Mouse (Mus musculus): Measurements from ENCODE around the gene Slc8b1. TPM values are rescaled to one million over a fixed set of nuclear protein-coding genes. Genes with fewer than 3 reads are reported as not detected.

Slc8b1 gene
- polyA plus RNA-seq, 1 experiment from 2014 or later = 6.9 TPM

- Histone ChIP-seq H3K27me3 (no peaks in the 10 kb centered on the region), H3K4me2 (replicated peaks) (peak overlapping the region; percentile 2), H3K9ac (no peak overlapping the region; the same call in 1 of the 2 replicates), H3K36me3 (peaks cover 21% of the 10 kb centered on the region), H3K9me3 (no peaks in the 10 kb centered on the region), H3K27ac (peak overlapping the region; percentile 66), H3K4me1 (peaks cover 43% of the 10 kb centered on the region), H3K4me3 (no peak overlapping the region)
- peak; percentile 30 for ATAC-seq (ENCODE audit: low FRiP score, low read depth)
- 13% methylated on average over 15 of the region's 15 CpGs for whole genome bisulfite sequencing
These were observed 23.2 kb downstream of the Slc8b1 start for GRCm38 (mm10) chr5:120534071-120534685.

DNA sequence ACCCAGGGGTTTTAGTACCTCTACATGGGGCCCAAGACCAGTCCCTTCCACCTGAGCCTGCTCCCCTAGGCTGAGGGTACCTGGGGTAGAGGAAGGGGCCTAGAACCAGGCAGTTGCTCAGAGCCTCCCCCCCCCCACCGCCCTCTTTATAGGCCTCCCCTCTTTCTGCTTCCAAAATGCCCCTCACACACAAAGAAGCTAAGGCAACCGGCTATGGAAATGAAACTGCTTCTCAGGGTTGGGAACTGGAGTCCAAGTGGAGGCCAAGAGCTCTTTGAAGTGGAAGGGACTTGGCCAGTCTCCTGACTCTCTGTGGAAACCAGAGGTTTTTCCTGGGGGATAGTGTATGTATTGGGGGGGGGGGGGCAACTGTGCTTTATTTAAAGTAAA is 23.7 kb downstream of the Slc8b1 start:
- no peaks in the 10 kb centered on the region for H3K9me3 ChIP-seq
- H3K36me3 ChIP-seq = peaks cover 26% of the 10 kb centered on the region
- H3K4me3 ChIP-seq = no peak overlapping the region
- ATAC-seq (ENCODE audit: low FRiP score, low read depth) = peak; percentile 45
- peak overlapping the region; percentile 66 for H3K27ac ChIP-seq
- H3K4me1 ChIP-seq = peaks cover 43% of the 10 kb centered on the region
- no peak overlapping the region for H3K9ac ChIP-seq
- no peaks in the 10 kb centered on the region for H3K27me3 ChIP-seq
- H3K4me2 ChIP-seq (replicated peaks) = peak overlapping the region; percentile 2
- 20% methylated on average over 2 of the region's 2 CpGs for WGBS

- Histone ChIP-seq H3K4me1 (peaks cover 43% of the 10 kb centered on the region), H3K27me3 (no peaks in the 10 kb centered on the region), H3K4me2 (replicated peaks) (no peak overlapping the region), H3K9me3 (no peaks in the 10 kb centered on the region), H3K27ac (no peak overlapping the region), H3K4me3 (no peak overlapping the region), H3K36me3 (peaks cover 39% of the 10 kb centered on the region), H3K9ac (0 out of 2 replicates have a peak overlapping the region, but pooled peaks have one; percentile 8)
- no peak for ATAC-seq (ENCODE audit: low FRiP score, low read depth)
- WGBS = 79% methylated on average over 13 of the region's 13 CpGs
These were observed 25.1 kb downstream of the Slc8b1 start for GRCm38 (mm10) chr5:120536046-120536445.

DNA sequence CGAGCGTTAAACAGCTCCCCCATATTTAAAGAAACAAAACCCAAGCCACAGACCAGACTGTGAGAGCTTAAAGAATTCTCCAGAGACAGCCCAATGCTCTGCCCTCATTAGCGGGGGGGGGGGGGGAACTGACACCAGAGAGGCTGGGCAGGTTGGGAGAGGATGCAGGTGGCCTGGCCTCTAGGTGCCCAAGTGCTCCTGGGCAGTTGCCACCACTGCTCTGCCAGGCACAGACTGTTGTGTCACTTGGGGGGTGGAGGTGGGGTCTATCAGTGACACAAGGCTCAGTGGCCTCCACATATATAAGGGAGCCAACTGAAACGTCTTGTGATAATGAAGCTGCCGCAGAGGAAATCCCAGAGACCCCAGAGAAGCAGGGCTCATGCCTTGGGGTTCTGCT is 25.7 kb downstream of the Slc8b1 start:
- Histone ChIP-seq H3K9me3 (no peaks in the 10 kb centered on the region), H3K4me3 (no peak overlapping the region), H3K27me3 (no peaks in the 10 kb centered on the region), H3K36me3 (peaks cover 45% of the 10 kb centered on the region), H3K9ac (0 out of 2 replicates have a peak overlapping the region, but pooled peaks have one; percentile 8), H3K4me2 (replicated peaks) (no peak overlapping the region), H3K27ac (no peak overlapping the region; the same call in 1 of the 2 replicates), H3K4me1 (peaks cover 43% of the 10 kb centered on the region)
- WGBS = 61% methylated on average over 5 of the region's 5 CpGs
- no peak for ATAC-seq (ENCODE audit: low FRiP score, low read depth)

DNA sequence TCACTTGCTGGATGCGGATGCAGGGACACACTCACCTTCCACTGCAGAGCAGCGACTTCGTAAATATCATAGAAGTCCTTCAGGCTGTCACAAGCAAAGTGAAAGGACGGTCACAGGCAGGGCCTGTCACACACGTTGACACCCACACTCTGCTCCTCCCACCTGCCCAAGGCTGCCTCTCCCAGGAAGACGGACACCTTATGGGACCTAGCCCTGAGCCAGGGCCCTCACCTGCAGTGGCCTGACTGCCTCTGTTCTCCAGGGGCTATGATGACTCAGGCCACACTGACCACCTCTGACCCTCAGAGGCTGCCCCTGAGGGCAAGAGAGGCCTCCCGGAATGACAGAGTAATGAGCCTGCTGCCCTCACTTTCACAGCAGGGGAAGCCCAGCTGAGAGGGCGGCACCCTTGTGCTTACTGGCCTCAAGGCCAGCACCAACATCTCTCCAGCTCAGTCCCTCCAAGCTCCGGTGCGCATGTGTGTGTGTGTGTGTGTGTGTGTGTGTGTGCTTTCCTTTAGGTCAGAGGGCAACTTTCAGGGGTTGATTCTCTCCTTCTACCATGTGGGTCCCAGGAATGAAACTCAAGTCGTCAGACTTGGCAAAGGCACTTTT is 37.4 kb downstream of the Slc8b1 start:
- Histone ChIP-seq H3K27ac (no peak overlapping the region), H3K4me1 (0 out of 2 replicates have a peak, but pooled peaks cover 3% of the 10 kb centered on the region), H3K36me3 (peaks cover 71% of the 10 kb centered on the region), H3K4me2 (replicated peaks) (no peak overlapping the region), H3K27me3 (no peaks in the 10 kb centered on the region), H3K4me3 (no peak overlapping the region), H3K9me3 (no peaks in the 10 kb centered on the region), H3K9ac (no peak overlapping the region)
- no peak for ATAC-seq (ENCODE audit: low FRiP score, low read depth)
- WGBS = 62% methylated on average over 11 of the region's 11 CpGs

DNA sequence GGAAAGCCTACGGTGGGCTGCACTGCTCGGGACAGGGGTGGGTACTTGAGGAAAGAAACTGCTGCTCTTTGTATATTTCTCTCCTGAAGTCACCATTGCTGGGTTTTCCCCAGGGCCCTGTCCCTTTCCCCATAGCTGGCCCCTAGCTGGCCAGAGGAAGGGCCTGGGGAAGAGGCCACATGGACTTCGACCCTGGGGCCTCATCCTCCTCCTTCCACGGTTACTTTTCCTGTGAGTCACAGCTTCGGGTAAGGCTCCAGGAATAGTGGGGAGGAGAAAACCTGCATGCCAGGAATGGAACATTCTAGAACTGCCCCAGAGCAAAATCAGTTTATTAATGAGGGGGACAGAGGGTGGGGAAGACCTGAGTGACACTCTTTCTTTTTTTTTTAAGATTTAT is 39.2 kb downstream of the Slc8b1 start:
- 0 out of 2 replicates have a peak, but pooled peaks cover 3% of the 10 kb centered on the region for H3K4me1 ChIP-seq
- no peak overlapping the region for H3K4me3 ChIP-seq
- ATAC-seq (ENCODE audit: low FRiP score, low read depth) = no peak
- peaks cover 72% of the 10 kb centered on the region for H3K36me3 ChIP-seq
- no peak overlapping the region for H3K4me2 ChIP-seq (replicated peaks)
- H3K27me3 ChIP-seq = no peaks in the 10 kb centered on the region
- H3K27ac ChIP-seq = no peak overlapping the region
- 83% methylated on average over 5 of the region's 5 CpGs for WGBS
- no peaks in the 10 kb centered on the region for H3K9me3 ChIP-seq
- H3K9ac ChIP-seq = no peak overlapping the region

- Histone ChIP-seq H3K36me3 (peaks cover 76% of the 10 kb centered on the region), H3K4me1 (0 out of 2 replicates have a peak, but pooled peaks cover 3% of the 10 kb centered on the region)
These were observed 39.7 kb downstream of the Slc8b1 start for GRCm38 (mm10) chr5:120550673-120551072.

GRCm38 (mm10) chr5:120555871-120556270 is 44.9 kb downstream of the Slc8b1 start:
- Histone ChIP-seq H3K27me3 (no peaks in the 10 kb centered on the region), H3K27ac (no peak overlapping the region), H3K9ac (no peak overlapping the region), H3K36me3 (peaks cover 64% of the 10 kb centered on the region), H3K9me3 (no peaks in the 10 kb centered on the region), H3K4me2 (replicated peaks) (no peak overlapping the region), H3K4me3 (no peak overlapping the region), H3K4me1 (peaks cover 28% of the 10 kb centered on the region)
- ATAC-seq (ENCODE audit: low FRiP score, low read depth) = no peak
- WGBS = 91% methylated on average over 24 of the region's 24 CpGs

More at GRCm38 (mm10) chr5:120550673-120551072, 39.7 kb downstream of the Slc8b1 start:
- Histone ChIP-seq H3K4me3 (no peak overlapping the region), H3K9me3 (no peaks in the 10 kb centered on the region), H3K4me2 (replicated peaks) (no peak overlapping the region), H3K27me3 (no peaks in the 10 kb centered on the region), H3K27ac (no peak overlapping the region), H3K9ac (no peak overlapping the region)
- no peak for ATAC-seq (ENCODE audit: low FRiP score, low read depth)
- 92% methylated on average over 5 of the region's 5 CpGs for WGBS

- WGBS = 76% methylated on average over 8 of the region's 8 CpGs
- Histone ChIP-seq H3K27me3 (no peaks in the 10 kb centered on the region), H3K9me3 (no peaks in the 10 kb centered on the region), H3K4me3 (no peak overlapping the region), H3K36me3 (peaks cover 44% of the 10 kb centered on the region), H3K9ac (no peak overlapping the region), H3K27ac (no peak overlapping the region), H3K4me1 (peaks cover 42% of the 10 kb centered on the region), H3K4me2 (replicated peaks) (no peak overlapping the region)
- no peak for ATAC-seq (ENCODE audit: low FRiP score, low read depth)
These were observed 47.1 kb downstream of the Slc8b1 start for GRCm38 (mm10) chr5:120558041-120558440.

GRCm38 (mm10) chr5:120558762-120559161 is 47.8 kb downstream of the Slc8b1 start:
- Histone ChIP-seq H3K36me3 (peaks cover 37% of the 10 kb centered on the region), H3K4me1 (peaks cover 49% of the 10 kb centered on the region), H3K4me2 (replicated peaks) (no peak overlapping the region), H3K9me3 (no peaks in the 10 kb centered on the region), H3K9ac (peak overlapping the region; percentile 43; the same call in 1 of the 2 replicates), H3K4me3 (no peak overlapping the region), H3K27ac (no peak overlapping the region), H3K27me3 (no peaks in the 10 kb centered on the region)
- no peak for ATAC-seq (ENCODE audit: low FRiP score, low read depth)
- WGBS = 67% methylated on average over 14 of the region's 14 CpGs

DNA sequence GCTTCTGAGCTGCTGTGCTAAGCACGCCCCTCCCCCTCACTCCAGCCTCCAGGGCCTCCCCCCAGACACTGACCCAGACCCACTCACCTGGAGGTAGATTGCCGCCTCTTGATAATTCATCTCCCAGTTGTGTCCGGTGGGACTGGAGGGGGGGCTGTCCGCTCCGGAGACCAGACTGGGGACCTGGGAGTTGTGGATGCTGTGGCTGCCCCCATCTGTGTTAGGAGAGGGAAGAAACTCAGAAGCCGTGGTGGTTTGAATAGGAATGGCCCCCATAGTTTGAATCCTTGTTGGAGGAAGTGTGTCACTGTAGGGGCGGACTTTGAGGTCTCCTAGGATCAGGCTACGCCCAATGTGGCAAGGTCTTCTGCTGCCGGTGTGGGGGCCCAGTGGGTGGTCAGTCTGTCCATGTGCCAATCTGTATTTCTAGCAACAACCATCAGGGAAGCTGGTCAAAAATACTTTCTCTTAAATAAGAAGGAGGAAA is 49.2 kb downstream of the Slc8b1 start:
- Histone ChIP-seq H3K4me1 (peaks cover 62% of the 10 kb centered on the region), H3K4me3 (no peak overlapping the region), H3K36me3 (peaks cover 25% of the 10 kb centered on the region), H3K27me3 (no peaks in the 10 kb centered on the region), H3K27ac (peak overlapping the region; percentile 61; the same call in 1 of the 2 replicates), H3K9me3 (no peaks in the 10 kb centered on the region), H3K9ac (no peak overlapping the region), H3K4me2 (replicated peaks) (peak overlapping the region; percentile 41)
- 56% methylated on average over 9 of the region's 9 CpGs for WGBS
- ATAC-seq (ENCODE audit: low FRiP score, low read depth) = no peak

DNA sequence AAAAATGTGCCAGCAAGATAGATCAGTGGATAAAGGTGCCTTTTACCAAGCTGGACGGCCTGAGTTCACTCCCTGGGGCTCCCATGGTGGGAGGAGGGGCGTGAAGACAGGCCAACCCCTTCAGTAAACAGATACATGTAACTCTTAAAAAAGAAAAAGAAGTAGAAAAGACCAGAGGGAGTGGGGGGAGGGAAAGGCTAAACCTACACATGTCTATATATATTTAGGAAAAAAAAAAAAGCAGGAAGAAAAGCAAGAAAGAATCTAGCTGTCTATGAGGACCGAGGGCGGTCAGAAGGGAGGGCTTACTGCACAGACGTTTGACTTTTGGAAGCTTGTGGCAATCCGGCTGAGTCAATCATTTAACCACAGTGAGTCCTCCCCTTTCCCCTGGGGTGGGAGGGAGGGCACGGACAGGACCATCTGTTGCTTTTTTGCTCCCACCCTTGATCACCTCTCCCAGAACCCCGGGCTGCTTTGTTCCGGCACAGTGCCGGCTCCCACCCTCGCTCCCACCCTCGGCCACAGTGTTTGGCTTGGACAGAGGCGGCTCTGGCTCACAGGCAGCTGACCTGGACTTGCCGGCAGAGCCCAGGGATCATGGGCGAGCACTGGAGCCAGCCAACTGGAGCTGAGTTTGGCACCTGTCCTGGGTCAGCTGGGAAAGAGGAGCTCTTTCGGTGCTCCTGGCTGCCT is 49.8 kb downstream of the Slc8b1 start:
- H3K27me3 ChIP-seq = no peaks in the 10 kb centered on the region
- peak overlapping the region; percentile 61; the same call in 1 of the 2 replicates for H3K27ac ChIP-seq
- 11% methylated on average over 16 of the region's 16 CpGs for WGBS
- peaks cover 20% of the 10 kb centered on the region for H3K36me3 ChIP-seq
- H3K4me2 ChIP-seq (replicated peaks) = peak overlapping the region; percentile 41
- peak; percentile 26; the same call in 1 of the 2 replicates for ATAC-seq (ENCODE audit: low FRiP score, low read depth)
- peak overlapping the region; percentile 48; the same call in 1 of the 2 replicates for H3K9ac ChIP-seq
- peak overlapping the region; percentile 9; the same call in 1 of the 2 replicates for H3K4me3 ChIP-seq
- peaks cover 68% of the 10 kb centered on the region for H3K4me1 ChIP-seq
- no peaks in the 10 kb centered on the region for H3K9me3 ChIP-seq
